Comparison of ENCODE assay signal across 8 mouse cellular contexts in genomic region chr3:95891211-95892065, GRCm38 (mm10). TPM values are rescaled to one million over a fixed set of nuclear protein-coding genes. Genes with fewer than 3 reads are reported as not detected.
DNase-seq lines count a peak whose midpoint lies in the region; ATAC-seq and TF ChIP-seq lines count a peak whose summit lies in the region.

BC028528 (minus strand) TSS chr3:95892005.

- H3K36me3 ChIP-seq in embryonic facial prominence, embryonic 14.5 days (ENCODE audit: control insufficient read depth, insufficient read depth, low read length), result no peaks in the 10 kb centered on the region
- 0 out of 2 replicates have a peak, but pooled peaks cover 6% of the 10 kb centered on the region for H3K36me3 ChIP-seq in liver, embryonic 13.5 days
- peaks cover 4% of the 10 kb centered on the region for H3K36me3 ChIP-seq in myocyte (ENCODE audit: control insufficient read depth, insufficient read depth)

- no peak within 1 kb of the TSS for H3ac ChIP-seq in myocyte (ENCODE audit: control insufficient read depth, insufficient read length)

- DNase-seq in thymus, postnatal 14 days, result peak; percentile 29
- no peak for DNase-seq in thymus, adult 18-20 months
- DNase-seq in embryonic facial prominence, embryonic 14.5 days (ENCODE audit: low spot score), result peak; percentile 87
- peak; percentile 61 for DNase-seq in heart, postnatal 4 days
- DNase-seq in liver, embryonic 13.5 days, result no peak
- DNase-seq in Muller cell, postnatal 12 days (ENCODE audit: inconsistent ontology term), result no peak
- no peak for DNase-seq in retina, postnatal 1 day

- peak within 1 kb of the TSS; percentile 87 for H3K27ac ChIP-seq in embryonic facial prominence, embryonic 14.5 days (replicated peaks; ENCODE audit: low read depth, low read length)
- peak within 1 kb of the TSS; percentile 44 for H3K27ac ChIP-seq in liver, embryonic 13.5 days

- WGBS in embryonic facial prominence, embryonic 14.5 days, result 27% methylated on average over 12 of the region's 12 CpGs
- WGBS in liver, embryonic 13.5 days (ENCODE audit: insufficient replicate concordance), result 20% methylated on average over 12 of the region's 12 CpGs

- H3K79me2 ChIP-seq in myocyte (ENCODE audit: control insufficient read depth, insufficient read depth), result peaks cover 14% of the 10 kb centered on the region

- no peaks in the 10 kb centered on the region for H3K27me3 ChIP-seq in embryonic facial prominence, embryonic 14.5 days (replicated peaks; ENCODE audit: control insufficient read depth, insufficient read depth, low read length)
- H3K27me3 ChIP-seq in liver, embryonic 13.5 days, result no peaks in the 10 kb centered on the region
- H3K27me3 ChIP-seq in myocyte (ENCODE audit: control insufficient read depth, insufficient read depth, insufficient read length), result no peaks in the 10 kb centered on the region

- H3K4me3 ChIP-seq in embryonic facial prominence, embryonic 14.5 days (ENCODE audit: low read depth, low read length), result peak within 1 kb of the TSS; percentile 19
- H3K4me3 ChIP-seq in liver, embryonic 13.5 days (replicated peaks), result peak within 1 kb of the TSS; percentile 20
- H3K4me3 ChIP-seq in myocyte, result peak within 1 kb of the TSS; percentile 81

- H3K4me2 ChIP-seq in embryonic facial prominence, embryonic 14.5 days (ENCODE audit: low read depth, low read length), result peak within 1 kb of the TSS; percentile 42
- H3K4me2 ChIP-seq in liver, embryonic 13.5 days, result peak within 1 kb of the TSS; percentile 52
- H3K4me2 ChIP-seq in myocyte (ENCODE audit: low read depth), result peak within 1 kb of the TSS; percentile 91

- no peak for TF ChIP-seq POLR2A in myocyte (IDR thresholded peaks at IDR 0.05; ENCODE audit: insufficient read length, low read depth)

- ATAC-seq in embryonic facial prominence, embryonic 14.5 days (ENCODE audit: low read depth), result peak; percentile 31; the same call in 1 of the 2 replicates
- no peak for ATAC-seq in liver, embryonic 13.5 days (ENCODE audit: low read depth)

- no peaks in the 10 kb centered on the region for H3K9me3 ChIP-seq in embryonic facial prominence, embryonic 14.5 days (ENCODE audit: control insufficient read depth, low read length)
- H3K9me3 ChIP-seq in liver, embryonic 13.5 days (replicated peaks), result no peaks in the 10 kb centered on the region

- H3K9ac ChIP-seq in embryonic facial prominence, embryonic 14.5 days (ENCODE audit: low read depth, low read length), result peak within 1 kb of the TSS; percentile 43
- H3K9ac ChIP-seq in liver, embryonic 13.5 days, result peak within 1 kb of the TSS; percentile 36; the same call in 1 of the 2 replicates

- peaks cover 13% of the 10 kb centered on the region; the same call in 1 of the 2 replicates for H3K4me1 ChIP-seq in embryonic facial prominence, embryonic 14.5 days (ENCODE audit: control insufficient read depth, insufficient read depth, low read length)
- H3K4me1 ChIP-seq in liver, embryonic 13.5 days (replicated peaks), result peaks cover 43% of the 10 kb centered on the region

TF ChIP-seq in myocyte, 11 proteins besides CTCF, POLR2A, EP300 and RAD21:
- TF ChIP-seq USF1 (IDR thresholded peaks at IDR 0.05; ENCODE audit: low read depth) (no peak), MYOG (IDR thresholded peaks at IDR 0.05; ENCODE audit: control insufficient read depth in 1 of 3, insufficient read depth in 1 of 3, insufficient read length in 2 of 3, low read depth in 2 of 3) (no peak), POLR2AphosphoS2 (IDR thresholded peaks at IDR 0.05; ENCODE audit: insufficient read length, low read depth) (no peak), REST (IDR thresholded peaks at IDR 0.05; ENCODE audit: insufficient read depth, insufficient read length) (no peak)

RNA-seq across cellular contexts. Expression of gene BC028528, which starts in this region (rescaled TPM):
- polyA plus RNA-seq in embryonic facial prominence, embryonic 14.5 days (2014; fragmentation: Nextera tagmentation; extraction: Ambion mirVana), result 19.3 and 20.1 TPM in 2 replicates
- total RNA-seq in heart, postnatal 4 days (2021), result 10 to 100 TPM; 19.6 to 25.3 TPM
- 6.6 and 8.6 TPM in 2 replicates for polyA plus RNA-seq in liver, embryonic 13.5 days (2015; fragmentation: Nextera tagmentation; extraction: Ambion mirVana)
- 11.3 TPM for polyA plus RNA-seq in myocyte (2012; fragmentation: generic; extraction: Trizol)

Comparison
In these comparisons a context has a peak if more than half of its experiments do, and no peak if none do; other contexts are left out.
1. DNase-seq: peak in thymus, postnatal 14 days (single experiment), embryonic facial prominence, embryonic 14.5 days (single experiment) and heart, postnatal 4 days (single experiment); none in thymus, adult 18-20 months (0 of 2), liver, embryonic 13.5 days (single experiment), Muller cell, postnatal 12 days (single experiment) and retina, postnatal 1 day (single experiment).
2. H3K4me3 ChIP-seq: peak in every context shown above with its lines; median percentile 81 in myocyte; 20 in liver, embryonic 13.5 days; 19 in embryonic facial prominence, embryonic 14.5 days.
3. Peak in every context shown above with its lines, with median percentiles within 50 percentile points of each other: H3K4me2 ChIP-seq.